Mouse (Mus musculus) myocyte (in vitro differentiated cells): ENCODE measurements at regions not wholly inside any gene's neighbourhood (a gene's known extent, or its start where the extent isn't known, plus 50 kb on each side); places are given as distances from the start of the nearest gene placed in this dataset.

Experiments used
- CEBPB ChIP-seq: IDR thresholded peaks from 2 replicates; pipeline ENCODE4 v1.6.1; 2011; ENCODE audit warnings: mild to moderate bottlenecking, moderate library complexity; ENCODE audit not compliant: poor library complexity, insufficient read depth, severe bottlenecking
- E2F4 ChIP-seq: IDR thresholded peaks from one replicate; pipeline ENCODE4 v1.6.1; 2011; ENCODE audit warnings: mild to moderate bottlenecking, control low read depth, moderate library complexity; ENCODE audit not compliant: insufficient read depth
- MYOD1 ChIP-seq, 3 experiments: IDR thresholded peaks; one replicate each; pipeline ENCODE4 v1.6.1; 2011; ENCODE audit warnings: control low read depth in 2 of 3, low read depth in 2 of 3, mild to moderate bottlenecking in 2 of 3, moderate library complexity in 1 of 3; ENCODE audit not compliant: insufficient read length in 2 of 3, control insufficient read depth in 1 of 3
- MYOG ChIP-seq, 3 experiments: IDR thresholded peaks; one replicate each; pipeline ENCODE4 v1.6.1; 2011; ENCODE audit warnings: control low read depth in 2 of 3, low read depth in 2 of 3, mild to moderate bottlenecking in 2 of 3; ENCODE audit not compliant: insufficient read length in 2 of 3, control insufficient read depth in 1 of 3, insufficient read depth in 1 of 3
- POLR2A ChIP-seq: IDR thresholded peaks from one replicate; pipeline ENCODE4 v1.6.1; 2011; ENCODE audit warnings: low read depth, mild to moderate bottlenecking, control low read depth, moderate library complexity; ENCODE audit not compliant: insufficient read length
- REST ChIP-seq: IDR thresholded peaks from one replicate; pipeline ENCODE4 v1.6.1; 2011; ENCODE audit warnings: mild to moderate bottlenecking, control low read depth, moderate library complexity; ENCODE audit not compliant: insufficient read depth, insufficient read length
- TCF12 ChIP-seq: IDR thresholded peaks from one replicate; pipeline ENCODE4 v1.6.1; 2011; ENCODE audit warnings: mild to moderate bottlenecking, control low read depth; ENCODE audit not compliant: poor library complexity, insufficient read depth, severe bottlenecking
- TCF3 ChIP-seq: IDR thresholded peaks from one replicate; pipeline ENCODE4 v1.6.1; 2011; ENCODE audit warnings: low read depth, control low read depth; ENCODE audit not compliant: insufficient read length
- USF1 ChIP-seq: IDR thresholded peaks from one replicate; pipeline ENCODE4 v1.6.1; 2011; ENCODE audit warnings: low read depth, mild to moderate bottlenecking, control low read depth, moderate library complexity

DNA sequence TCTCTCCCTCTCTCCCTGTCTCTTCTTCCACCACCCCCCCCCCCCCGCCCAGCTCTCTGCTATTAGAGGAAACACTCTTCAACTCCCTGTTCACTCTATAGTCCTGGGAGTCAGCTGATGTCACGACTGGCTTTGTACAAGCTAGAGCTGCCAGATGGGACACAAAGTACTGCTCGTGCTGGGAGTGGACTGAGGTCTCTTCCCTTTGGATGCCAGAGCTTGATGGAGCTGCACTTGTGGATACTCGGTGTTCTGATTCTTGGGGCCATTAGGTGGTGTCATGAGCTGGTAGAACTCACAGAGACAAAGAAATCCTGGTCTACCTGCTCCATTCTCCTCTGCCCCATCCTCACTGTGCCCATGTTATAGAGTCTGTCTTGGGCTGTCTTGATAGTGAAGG is 415.9 kb downstream of the Rps24 start:
- no peak for TF ChIP-seq TCF3
- TF ChIP-seq POLR2A: no peak
- no peak for TF ChIP-seq MYOD1 (IDR thresholded peaks at IDR 0.05; ENCODE audit: control insufficient read depth in 1 of 3, insufficient read length in 2 of 3, low read depth in 2 of 3)
- no peak for TF ChIP-seq TCF12
- TF ChIP-seq MYOG (IDR thresholded peaks at IDR 0.05; ENCODE audit: control insufficient read depth in 1 of 3, insufficient read depth in 1 of 3, insufficient read length in 2 of 3, low read depth in 2 of 3): no peak
- no peak for TF ChIP-seq USF1
- TF ChIP-seq REST: no peak
- TF ChIP-seq CEBPB: no peak
- TF ChIP-seq E2F4: no peak
